Mouse (Mus musculus) liver, embryonic 11.5 days (tissue): ENCODE measurements around the gene Cog5. TPM values are rescaled to one million over a fixed set of nuclear protein-coding genes. Genes with fewer than 3 reads are reported as not detected.

Source experiments
- ATAC-seq: fragments of 200-750 bp; cut with Nextera tagmentation; replicated peaks from 2 replicates; pipeline ENCODE4 v1.8.0; 2017; ENCODE audit warnings: moderate number of reproducible peaks, mild to moderate bottlenecking, moderate TSS enrichment, moderate library complexity; ENCODE audit not compliant: low FRiP score
- DNase-seq: peaks from one replicate; pipeline ENCODE4 v3.0.0-alpha.2; 2017; ENCODE audit warnings: low spot score
- H3K27ac ChIP-seq: fragments of 300-500 bp; sonication (generic); 2 replicates; pipeline ENCODE4 v1.5.1; 2014; ENCODE audit warnings: mild to moderate bottlenecking, low read depth, low read length, control low read depth
- H3K27me3 ChIP-seq: fragments of 300-500 bp; sonication (generic); replicated peaks from 2 replicates; pipeline ENCODE4 v1.6.1; 2014; ENCODE audit warnings: low read length, mixed read lengths; ENCODE audit not compliant: control insufficient read depth, insufficient read depth
- H3K36me3 ChIP-seq: fragments of 300-500 bp; sonication (generic); 2 replicates; pipeline ENCODE4 v1.6.1; 2014; ENCODE audit warnings: mild to moderate bottlenecking, low read length, moderate library complexity, mixed read lengths; ENCODE audit not compliant: control insufficient read depth, insufficient read depth
- H3K4me1 ChIP-seq: fragments of 300-500 bp; sonication (generic); replicated peaks from 2 replicates; pipeline ENCODE4 v1.6.1; 2014; ENCODE audit warnings: low read length, mixed read lengths; ENCODE audit not compliant: control insufficient read depth, insufficient read depth
- H3K4me2 ChIP-seq: fragments of 300-500 bp; sonication (generic); 2 replicates; pipeline ENCODE4 v1.6.1; 2014; ENCODE audit warnings: mild to moderate bottlenecking, control low read depth, moderate library complexity
- H3K4me3 ChIP-seq: fragments of 300-500 bp; sonication (generic); 2 replicates; pipeline ENCODE4 v1.5.1; 2014; ENCODE audit warnings: low read depth, low read length, control low read depth
- H3K9ac ChIP-seq: fragments of 300-500 bp; sonication (generic); 2 replicates; pipeline ENCODE4 v1.6.1; 2014; ENCODE audit warnings: low read depth, low read length, control low read depth
- H3K9me3 ChIP-seq: fragments of 300-500 bp; sonication (generic); 2 replicates; pipeline ENCODE4 v1.6.1; 2016; ENCODE audit warnings: low read length, inconsistent platforms, mixed read lengths; ENCODE audit not compliant: control insufficient read depth
- WGBS: fragments of 180-500 bp; shearing (Covaris S2); extraction: QIAGEN DNeasy Blood & Tissue Kit; methylation state at CpG from one replicate; pipeline ENCODE4 v1.1.7; 2014; 5-methylcytosine and 5-hydroxymethylcytosine counted together
- polyA plus RNA-seq: library from polyadenylated mRNA; unstranded; fragments of >200 nt; fragmentation: Nextera tagmentation; extraction: Ambion mirVana; gene quantifications from 2 replicates; pipeline ENCODE4 v1.2.1, GENCODE M21; 2014

Gene Cog5
- polyA plus RNA-seq, 1 experiment from 2014 or later: 23.3 TPM

DNA sequence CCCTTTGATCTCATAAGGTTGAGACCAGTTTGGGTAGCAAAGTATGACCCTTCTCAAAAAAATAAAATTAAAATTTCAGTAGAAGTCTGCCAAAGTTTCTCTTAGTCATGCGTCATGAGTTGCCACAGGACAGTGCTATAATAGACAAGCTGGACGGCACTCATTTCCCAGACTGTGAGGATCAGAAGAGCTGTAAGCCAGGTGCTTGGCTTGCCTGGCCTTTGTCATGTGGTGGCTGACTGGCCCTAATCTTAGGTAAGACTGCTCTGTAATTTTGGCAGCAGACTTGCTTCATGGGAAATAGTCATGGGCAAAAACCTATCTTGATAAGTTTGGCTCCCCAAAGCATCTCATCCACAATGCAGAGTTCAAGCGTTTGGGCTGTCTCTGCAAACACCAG is 191.4 kb downstream of the Cog5 start:
- H3K36me3 ChIP-seq: no peaks in the 10 kb centered on the region
- DNase-seq (no peak), ATAC-seq (no peak)
- H3K9me3 ChIP-seq: no peaks in the 10 kb centered on the region
- H3K9ac ChIP-seq: no peak overlapping the region
- no peak overlapping the region for H3K4me2 ChIP-seq
- 86% methylated on average over 3 of the region's 3 CpGs for WGBS
- H3K27ac ChIP-seq: no peak overlapping the region
- no peaks in the 10 kb centered on the region for H3K4me1 ChIP-seq
- H3K27me3 ChIP-seq: no peaks in the 10 kb centered on the region
- no peak overlapping the region for H3K4me3 ChIP-seq

DNA sequence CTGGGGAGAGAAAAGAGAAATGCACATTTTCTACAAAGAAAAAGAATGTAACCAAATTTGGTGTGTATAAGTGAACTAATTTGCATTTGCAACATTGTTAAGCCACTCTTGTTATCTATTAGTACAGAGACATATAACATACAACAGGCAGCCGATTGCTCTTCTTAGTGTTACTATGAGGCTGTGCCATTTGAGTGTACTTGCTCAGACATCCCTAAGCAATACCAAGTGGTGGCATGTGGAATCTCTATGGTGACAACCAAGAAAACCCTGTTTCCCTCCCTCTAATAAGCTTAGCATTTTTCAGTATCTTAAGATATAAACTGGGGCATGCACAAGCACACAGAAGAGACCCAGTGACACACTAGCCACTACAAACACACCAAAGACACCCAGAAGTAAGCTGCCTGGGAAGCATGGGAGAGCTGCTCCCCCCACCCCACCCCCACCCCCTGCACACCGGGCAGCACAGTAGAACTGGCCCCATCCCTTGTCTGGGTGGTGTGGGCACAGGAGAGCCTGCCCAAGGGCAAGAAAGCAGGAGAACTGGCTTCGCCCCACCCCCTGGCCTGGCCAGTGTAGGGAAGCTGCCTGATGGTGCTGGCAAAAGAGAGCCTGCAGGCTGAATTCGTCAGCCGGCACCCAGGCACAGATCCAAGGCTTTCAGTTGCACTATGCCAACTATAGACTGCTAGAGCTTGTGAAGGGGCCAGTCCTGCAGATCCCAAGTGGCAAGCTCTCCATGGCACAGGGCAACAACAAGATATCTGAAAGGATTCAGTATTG is 194.2 kb downstream of the Cog5 start:
- ATAC-seq (no peak), DNase-seq (no peak)
- H3K36me3 ChIP-seq: no peaks in the 10 kb centered on the region
- no peaks in the 10 kb centered on the region for H3K27me3 ChIP-seq
- no peak overlapping the region for H3K27ac ChIP-seq
- no peak overlapping the region for H3K9ac ChIP-seq
- WGBS: 80% methylated on average over 5 of the region's 5 CpGs
- no peak overlapping the region for H3K4me2 ChIP-seq
- H3K4me3 ChIP-seq: no peak overlapping the region
- no peaks in the 10 kb centered on the region for H3K4me1 ChIP-seq
- no peaks in the 10 kb centered on the region for H3K9me3 ChIP-seq

DNA sequence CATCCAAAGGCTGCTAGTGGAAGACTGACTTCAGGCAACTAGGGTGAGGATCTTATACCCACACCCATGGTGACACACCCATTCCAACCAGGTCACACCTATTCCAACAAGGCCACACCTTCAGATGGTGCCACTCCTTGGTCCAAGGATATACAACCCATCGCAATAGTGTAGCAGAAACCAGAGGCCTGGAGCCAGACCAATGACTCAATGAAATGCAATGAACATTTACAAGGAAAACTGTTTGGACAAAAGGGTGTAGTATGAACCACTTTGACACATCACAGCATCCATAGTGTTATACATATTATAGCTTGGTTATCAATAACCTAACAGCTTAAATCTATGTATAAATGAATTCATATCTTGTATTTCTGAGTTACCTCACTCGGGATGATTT is 194.9 kb downstream of the Cog5 start:
- H3K4me2 ChIP-seq: no peak overlapping the region
- DNase-seq (no peak), ATAC-seq (no peak)
- no peaks in the 10 kb centered on the region for H3K36me3 ChIP-seq
- no peak overlapping the region for H3K4me3 ChIP-seq
- WGBS: 94% methylated on average over 2 of the region's 2 CpGs
- H3K27me3 ChIP-seq: no peaks in the 10 kb centered on the region
- no peaks in the 10 kb centered on the region for H3K4me1 ChIP-seq
- H3K9me3 ChIP-seq: no peaks in the 10 kb centered on the region
- H3K9ac ChIP-seq: no peak overlapping the region
- no peak overlapping the region for H3K27ac ChIP-seq

DNA sequence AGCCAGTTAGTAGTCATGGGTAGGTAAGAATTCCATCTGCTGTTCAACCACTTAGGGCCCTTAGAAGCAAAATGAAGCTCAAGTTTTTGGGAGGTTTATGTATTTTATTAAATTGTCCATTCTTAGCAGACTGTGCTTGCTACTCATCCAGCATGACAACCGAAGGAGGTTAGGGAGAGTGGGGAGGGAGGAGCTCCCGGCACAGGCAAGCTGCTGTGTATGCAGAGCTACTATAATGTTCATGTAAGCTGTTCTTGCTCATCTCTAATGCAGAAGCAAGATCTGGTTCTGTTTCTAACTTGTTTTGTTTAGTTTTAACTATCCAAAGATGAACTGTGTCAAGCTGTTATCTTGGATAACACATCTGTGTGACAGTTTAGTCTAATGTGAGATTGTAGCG is 199.4 kb downstream of the Cog5 start:
- H3K4me2 ChIP-seq: no peak overlapping the region
- H3K4me1 ChIP-seq: no peaks in the 10 kb centered on the region
- 72% methylated on average over 3 of the region's 3 CpGs for WGBS
- ATAC-seq (no peak), DNase-seq (no peak)
- H3K27ac ChIP-seq: no peak overlapping the region
- no peak overlapping the region for H3K9ac ChIP-seq
- H3K27me3 ChIP-seq: no peaks in the 10 kb centered on the region
- no peaks in the 10 kb centered on the region for H3K9me3 ChIP-seq
- H3K36me3 ChIP-seq: no peaks in the 10 kb centered on the region
- no peak overlapping the region for H3K4me3 ChIP-seq

DNA sequence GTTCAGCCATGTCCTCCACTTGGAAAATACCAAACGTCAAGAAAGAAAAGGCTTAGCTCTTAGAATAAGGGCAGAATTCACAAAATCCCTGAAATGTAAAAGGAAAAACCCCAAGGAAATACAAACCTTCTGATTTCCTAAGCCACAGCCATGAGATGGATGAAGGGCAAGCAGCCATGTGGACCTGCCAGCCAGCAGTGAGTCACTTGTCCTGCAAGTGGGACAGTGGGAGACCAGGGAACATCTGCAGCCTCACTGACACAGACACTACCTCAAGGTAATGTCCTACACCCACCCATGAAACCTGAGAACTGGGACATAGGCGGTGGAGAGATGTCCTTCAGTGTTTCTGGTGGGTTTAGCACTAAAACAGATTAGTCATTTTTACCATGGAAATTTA is 200.1 kb downstream of the Cog5 start:
- Histone ChIP-seq H3K27ac (no peak overlapping the region), H3K4me2 (no peak overlapping the region), H3K9ac (no peak overlapping the region), H3K27me3 (no peaks in the 10 kb centered on the region), H3K9me3 (no peaks in the 10 kb centered on the region), H3K4me3 (no peak overlapping the region), H3K36me3 (no peaks in the 10 kb centered on the region), H3K4me1 (no peaks in the 10 kb centered on the region)
- DNase-seq (no peak), ATAC-seq (no peak)
- 89% methylated on average over 2 of the region's 2 CpGs for WGBS

DNA sequence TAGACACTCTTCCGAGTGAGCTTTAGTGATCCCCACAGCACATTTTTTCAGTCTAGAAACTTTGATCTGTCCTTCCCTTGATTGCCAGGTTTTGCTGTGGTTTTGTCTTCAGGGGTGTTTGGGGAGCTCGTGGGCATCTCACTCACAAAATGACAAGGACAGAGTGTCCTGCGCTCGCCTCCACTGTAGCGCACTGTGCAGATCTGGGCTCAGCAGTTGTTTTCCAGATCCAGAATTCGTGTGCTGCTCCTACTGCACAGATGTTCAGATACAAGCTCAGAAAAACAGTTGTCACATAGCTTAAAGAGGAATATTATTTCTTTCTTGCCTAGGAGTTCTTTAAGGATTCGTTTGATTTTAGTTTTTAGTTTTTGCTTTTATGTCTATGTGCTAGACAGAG is 203.1 kb downstream of the Cog5 start:
- Histone ChIP-seq H3K9me3 (no peaks in the 10 kb centered on the region), H3K27me3 (no peaks in the 10 kb centered on the region), H3K9ac (no peak overlapping the region), H3K4me3 (no peak overlapping the region), H3K36me3 (no peaks in the 10 kb centered on the region), H3K4me1 (peaks cover under 1% of the 10 kb centered on the region; the same call in 1 of the 2 replicates), H3K27ac (no peak overlapping the region), H3K4me2 (no peak overlapping the region)
- WGBS: 86% methylated on average over 7 of the region's 7 CpGs
- DNase-seq (no peak), ATAC-seq (no peak)

DNA sequence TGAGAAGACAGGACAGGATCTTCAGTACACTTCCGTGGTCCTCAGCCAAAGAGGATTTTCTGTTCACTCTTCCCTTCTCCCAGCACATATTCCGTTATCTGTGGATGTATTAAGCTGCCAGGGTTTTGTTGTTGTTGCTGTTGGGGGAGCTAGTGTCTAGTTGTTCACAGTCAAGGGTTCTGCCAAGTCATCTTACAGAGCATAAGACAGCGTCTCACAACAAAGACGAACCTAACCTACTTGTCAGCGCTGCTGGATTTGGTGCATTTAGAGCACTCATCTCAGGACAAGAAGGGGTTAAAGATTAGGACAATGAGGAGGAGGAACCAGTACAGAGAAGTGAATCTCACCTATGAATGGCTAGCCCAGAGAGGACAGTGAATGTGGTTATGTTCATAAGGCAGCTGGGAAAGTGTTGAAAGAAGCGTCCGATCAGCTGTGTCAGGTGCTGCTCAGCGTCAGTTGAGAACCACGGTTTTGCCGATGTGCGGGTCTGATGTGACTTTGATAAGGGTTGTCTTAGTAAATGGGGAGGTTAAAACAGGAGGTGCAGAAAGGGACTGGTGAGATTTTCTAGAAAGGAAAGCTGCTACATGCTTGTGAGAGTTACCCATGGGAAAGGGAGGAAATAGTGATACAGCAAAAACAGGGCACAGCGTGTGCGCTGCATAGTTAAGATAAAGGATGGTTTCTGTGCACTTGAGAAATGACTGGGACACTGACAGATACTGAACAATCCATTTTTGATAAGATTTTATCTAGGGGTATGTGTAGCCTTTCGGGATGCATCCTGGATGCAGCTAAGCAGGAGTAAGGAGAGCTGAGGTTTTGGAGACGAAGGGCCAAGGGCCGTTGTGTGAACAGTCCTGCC is 208.2 kb downstream of the Cog5 start:
- ATAC-seq (0 out of 2 replicates have a peak, but pooled peaks have one; percentile 31), DNase-seq (no peak)
- H3K4me1 ChIP-seq: peaks cover 3% of the 10 kb centered on the region
- peak overlapping the region; percentile 27; the same call in 1 of the 2 replicates for H3K4me2 ChIP-seq
- no peaks in the 10 kb centered on the region for H3K36me3 ChIP-seq
- no peak overlapping the region for H3K27ac ChIP-seq
- no peaks in the 10 kb centered on the region for H3K27me3 ChIP-seq
- no peak overlapping the region for H3K9ac ChIP-seq
- no peaks in the 10 kb centered on the region for H3K9me3 ChIP-seq
- no peak overlapping the region for H3K4me3 ChIP-seq
- 61% methylated on average over 16 of the region's 16 CpGs for WGBS

DNA sequence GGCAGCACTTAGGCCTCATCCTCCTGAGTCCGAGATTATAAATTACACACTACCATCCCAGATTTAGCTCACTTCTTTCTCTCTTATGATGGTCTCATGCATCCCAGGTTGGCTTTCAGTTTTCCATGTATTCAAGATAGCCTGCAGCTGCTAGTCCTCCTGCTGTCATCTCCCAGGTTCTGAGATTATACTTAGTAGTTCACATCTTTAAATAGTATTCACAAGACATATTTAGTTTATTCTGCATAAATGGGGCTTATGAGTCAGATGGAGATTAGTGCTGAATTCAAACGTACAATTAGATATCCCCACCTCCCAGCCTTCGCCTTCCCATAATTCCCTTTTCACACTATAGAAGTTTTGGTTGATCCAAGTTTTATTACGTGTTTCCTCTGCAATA is 222.1 kb downstream of the Cog5 start:
- Histone ChIP-seq H3K9me3 (no peaks in the 10 kb centered on the region), H3K36me3 (no peaks in the 10 kb centered on the region), H3K4me2 (no peak overlapping the region), H3K27ac (no peak overlapping the region), H3K4me3 (no peak overlapping the region), H3K27me3 (no peaks in the 10 kb centered on the region), H3K4me1 (no peaks in the 10 kb centered on the region), H3K9ac (no peak overlapping the region)
- WGBS: 86% methylated on average over 4 of the region's 4 CpGs
- no peak for ATAC-seq
- no peak for DNase-seq
